Mouse (Mus musculus): ENCODE measurements around the gene Ttc39b.

GRCm38 (mm10) chr4:83241630-83242029 lies 82.4 kb downstream of the Ttc39b start:
- TF ChIP-seq CHD2 (IDR thresholded peaks at IDR 0.05; ENCODE audit: low read depth, low read length) = no peak
- no peak for TF ChIP-seq MAFK (IDR thresholded peaks at IDR 0.05; ENCODE audit: insufficient read depth, low read depth, low read length)
- TF ChIP-seq HCFC1 (IDR thresholded peaks at IDR 0.05; ENCODE audit: borderline replicate concordance, insufficient read depth, low read length) = no peak
- no peak for TF ChIP-seq ZNF384 (IDR thresholded peaks at IDR 0.05; ENCODE audit: low read depth, low read length)
